Mouse (Mus musculus) testis, postnatal 10 days (tissue): Measurements from ENCODE around the gene Slc24a4.
A peak's percentile ranks its signal among the peaks of the same experiment; 100 is the strongest.

Source experiments
- DNase-seq: peaks from one replicate; pipeline ENCODE4 v3.0.0; 2021; ENCODE audit warnings: low spot score

The Slc24a4 gene

GRCm38 (mm10) chr12:102285318-102285717, 156.8 kb downstream of the Slc24a4 start:
- DNase-seq = no peak

GRCm38 (mm10) chr12:102285779-102286178, 157.2 kb downstream of the Slc24a4 start:
- peak; percentile 61 for DNase-seq

GRCm38 (mm10) chr12:102286681-102287414, 158.3 kb downstream of the Slc24a4 start:
- peak; percentile 78 for DNase-seq

GRCm38 (mm10) chr12:102287904-102288602, 159.5 kb downstream of the Slc24a4 start:
- DNase-seq = no peak

- no peak for DNase-seq
These were observed 160.3 kb downstream of the Slc24a4 start for GRCm38 (mm10) chr12:102288846-102289245.

- no peak for DNase-seq
These were observed 161.0 kb downstream of the Slc24a4 start for GRCm38 (mm10) chr12:102289568-102289967.

- no peak for DNase-seq
These were observed 162.1 kb downstream of the Slc24a4 start for GRCm38 (mm10) chr12:102290662-102291061.

- DNase-seq = no peak
These were observed 163.2 kb downstream of the Slc24a4 start for GRCm38 (mm10) chr12:102291686-102292085.

GRCm38 (mm10) chr12:102292501-102293215, 164.1 kb downstream of the Slc24a4 start:
- DNase-seq = no peak

- DNase-seq = no peak
These were observed 166.1 kb downstream of the Slc24a4 start for GRCm38 (mm10) chr12:102294634-102295033.

GRCm38 (mm10) chr12:102295230-102295629, 166.7 kb downstream of the Slc24a4 start:
- no peak for DNase-seq

- no peak for DNase-seq
These were observed 167.1 kb downstream of the Slc24a4 start for GRCm38 (mm10) chr12:102295662-102296061.

- DNase-seq = no peak
These were observed 167.8 kb downstream of the Slc24a4 start for GRCm38 (mm10) chr12:102296361-102296760.

GRCm38 (mm10) chr12:102296967-102297366, 168.4 kb downstream of the Slc24a4 start:
- no peak for DNase-seq

- DNase-seq = no peak
These were observed 170.7 kb downstream of the Slc24a4 start for GRCm38 (mm10) chr12:102299209-102299608.

GRCm38 (mm10) chr12:102301585-102301984, 173.1 kb downstream of the Slc24a4 start:
- DNase-seq = no peak

- no peak for DNase-seq
These were observed 173.8 kb downstream of the Slc24a4 start for GRCm38 (mm10) chr12:102302322-102302721.

- peak; percentile 79 for DNase-seq
These were observed 174.4 kb downstream of the Slc24a4 start for GRCm38 (mm10) chr12:102302831-102303351.

GRCm38 (mm10) chr12:102303867-102304266, 175.3 kb downstream of the Slc24a4 start:
- DNase-seq = no peak

- no peak for DNase-seq
These were observed 176.7 kb downstream of the Slc24a4 start for GRCm38 (mm10) chr12:102305069-102305836.

- DNase-seq = peak; percentile 85
These were observed 179.5 kb downstream of the Slc24a4 start for GRCm38 (mm10) chr12:102308001-102308456.
